Mouse (Mus musculus) CH12.LX (cell line): ENCODE results near the gene Uap1. TPM values are rescaled to one million over a fixed set of nuclear protein-coding genes. Genes with fewer than 3 reads are reported as not detected.

Experiments used
- DNase-seq: peaks from one replicate; pipeline ENCODE4 v3.0.0-alpha.2; 2013; ENCODE audit errors: extremely low read depth
- H3K27ac ChIP-seq: 2 replicates; pipeline ENCODE4 v1.5.1; 2012; ENCODE audit warnings: low read depth, mild to moderate bottlenecking, control low read depth, moderate library complexity; ENCODE audit not compliant: insufficient read depth
- H3K27me3 ChIP-seq: replicated peaks from 2 replicates; pipeline ENCODE3; 2012; ENCODE audit warnings: inconsistent platforms
- H3K36me3 ChIP-seq, 2 experiments: replicated peaks in 1 of 2; 2 replicates each; pipeline versions ENCODE3 to v1.6.1; 2012; ENCODE audit warnings: inconsistent platforms in 1 of 2, low read length in 1 of 2, mild to moderate bottlenecking in 1 of 2, mixed read lengths in 1 of 2, moderate library complexity in 1 of 2; ENCODE audit not compliant: control insufficient read depth in 1 of 2, insufficient read depth in 1 of 2
- H3K4me1 ChIP-seq, 2 experiments: 2 replicates each; pipeline ENCODE4 v1.6.1; 2012; ENCODE audit warnings: inconsistent platforms in 1 of 2, moderate library complexity in 1 of 2; ENCODE audit not compliant: insufficient read depth in 2 of 2, control insufficient read depth in 1 of 2
- H3K4me2 ChIP-seq: 2 replicates; pipeline ENCODE4 v1.6.1; 2012; ENCODE audit warnings: low read depth, mild to moderate bottlenecking, control low read depth; ENCODE audit not compliant: poor library complexity, insufficient read depth, severe bottlenecking
- H3K4me3 ChIP-seq, 3 experiments: fragments of 150-350 bp in 1 of 3; sonication (generic) in 1 of 3; replicated peaks in 1 of 3; 2 replicates each; pipeline versions ENCODE3 to v1.5.1; 2011 to 2012; ENCODE audit warnings: low read depth in 2 of 3, low read length in 2 of 3, mild to moderate bottlenecking in 2 of 3, moderate library complexity in 2 of 3, control low read depth in 1 of 3, improper control_type of control experiment in 1 of 3, inconsistent platforms in 1 of 3, mixed read lengths in 1 of 3; ENCODE audit not compliant: poor library complexity in 1 of 3
- H3K79me2 ChIP-seq: replicated peaks from 2 replicates; pipeline ENCODE4 v1.6.1; 2012; ENCODE audit warnings: mild to moderate bottlenecking, moderate library complexity; ENCODE audit not compliant: control insufficient read depth, poor library complexity, insufficient read depth, severe bottlenecking; ENCODE audit errors: extremely low read depth
- H3K9ac ChIP-seq: 2 replicates; pipeline ENCODE4 v1.6.1; 2012; ENCODE audit warnings: low read depth, mild to moderate bottlenecking, control low read depth, moderate library complexity; ENCODE audit not compliant: insufficient read depth
- H3K9me3 ChIP-seq: replicated peaks from 2 replicates; pipeline ENCODE3; 2012; ENCODE audit warnings: low read length, inconsistent platforms, mixed read lengths
- CHD2 ChIP-seq: IDR thresholded peaks from 2 replicates; pipeline ENCODE4 v1.6.1; 2011; ENCODE audit warnings: low read length, improper control_type of control experiment
- CTCF ChIP-seq, 2 experiments: IDR thresholded peaks in 1 of 2; conservative IDR thresholded peaks in 1 of 2; 2 replicates each; pipeline ENCODE4 v1.5.1; 2011 to 2012; ENCODE audit warnings: low read depth in 2 of 2, low read length in 2 of 2, improper control_type of control experiment in 1 of 2, inconsistent platforms in 1 of 2, mild to moderate bottlenecking in 1 of 2, moderate library complexity in 1 of 2
- E2F4 ChIP-seq: IDR thresholded peaks from 2 replicates; pipeline ENCODE4 v1.6.1; 2011; ENCODE audit warnings: low read depth, low read length, improper control_type of control experiment; ENCODE audit not compliant: insufficient replicate concordance
- ELF1 ChIP-seq: IDR thresholded peaks from 2 replicates; pipeline ENCODE4 v1.6.1; 2014; ENCODE audit warnings: low read depth, mild to moderate bottlenecking, inconsistent platforms, low read length, improper control_type of control experiment
- EP300 ChIP-seq: IDR thresholded peaks from 2 replicates; pipeline ENCODE4 v1.6.1; 2011; ENCODE audit warnings: low read length, improper control_type of control experiment
- IRF4 ChIP-seq: IDR thresholded peaks from 2 replicates; pipeline ENCODE4 v1.6.1; 2014; ENCODE audit warnings: low read depth, mild to moderate bottlenecking, inconsistent platforms, low read length, improper control_type of control experiment
- MAFK ChIP-seq: IDR thresholded peaks from 2 replicates; pipeline ENCODE4 v1.6.1; 2011; ENCODE audit warnings: low read length, improper control_type of control experiment; ENCODE audit not compliant: insufficient replicate concordance
- MEF2A ChIP-seq: IDR thresholded peaks from 2 replicates; pipeline ENCODE4 v1.6.1; 2014; ENCODE audit warnings: low read depth, mild to moderate bottlenecking, inconsistent platforms, low read length, improper control_type of control experiment, borderline replicate concordance
- MYC ChIP-seq: IDR thresholded peaks from 2 replicates; pipeline ENCODE4 v1.6.1; 2011; ENCODE audit warnings: low read depth, mild to moderate bottlenecking, improper control_type of control experiment, low read length
- NELFE ChIP-seq: IDR thresholded peaks from 2 replicates; pipeline ENCODE4 v1.6.1; 2011; ENCODE audit warnings: low read depth, low read length, improper control_type of control experiment
- NRF1 ChIP-seq: IDR thresholded peaks from 2 replicates; pipeline ENCODE4 v1.6.1; 2014; ENCODE audit warnings: low read depth, mild to moderate bottlenecking, inconsistent platforms, low read length, improper control_type of control experiment, moderate library complexity
- PAX5 ChIP-seq: IDR thresholded peaks from 2 replicates; pipeline ENCODE4 v1.6.1; 2012; ENCODE audit warnings: low read length, inconsistent platforms, mixed read lengths
- POLR2AphosphoS2 ChIP-seq: IDR thresholded peaks from 2 replicates; pipeline ENCODE4 v1.6.1; 2011; ENCODE audit warnings: low read depth, low read length, improper control_type of control experiment
- RAD21 ChIP-seq: IDR thresholded peaks from 2 replicates; pipeline ENCODE4 v1.6.1; 2011; ENCODE audit warnings: low read depth, mild to moderate bottlenecking, low read length, improper control_type of control experiment, moderate library complexity
- RCOR1 ChIP-seq: conservative IDR thresholded peaks from 2 replicates; pipeline ENCODE4 v1.6.1; 2012; ENCODE audit warnings: low read depth, mild to moderate bottlenecking, inconsistent platforms, low read length, improper control_type of control experiment
- SIN3A ChIP-seq: IDR thresholded peaks from 2 replicates; pipeline ENCODE4 v1.6.1; 2012; ENCODE audit warnings: low read length, improper control_type of control experiment, inconsistent platforms
- SMC3 ChIP-seq: IDR thresholded peaks from 2 replicates; pipeline ENCODE4 v1.6.1; 2011; ENCODE audit warnings: low read depth, low read length, improper control_type of control experiment
- TCF12 ChIP-seq: IDR thresholded peaks from 2 replicates; pipeline ENCODE4 v1.6.1; 2014; ENCODE audit warnings: low read depth, mild to moderate bottlenecking, inconsistent platforms, low read length, improper control_type of control experiment
- USF1 ChIP-seq: IDR thresholded peaks from 2 replicates; pipeline ENCODE4 v1.6.1; 2014; ENCODE audit warnings: low read depth, mild to moderate bottlenecking, inconsistent platforms, low read length, improper control_type of control experiment
- USF2 ChIP-seq: conservative IDR thresholded peaks from 2 replicates; pipeline ENCODE4 v1.6.1; 2011; ENCODE audit warnings: low read depth, low read length, improper control_type of control experiment
- ZNF384 ChIP-seq: IDR thresholded peaks from 2 replicates; pipeline ENCODE4 v1.6.1; 2012; ENCODE audit warnings: low read depth, low read length, improper control_type of control experiment, inconsistent platforms
- dilution Hi-C: fragments of 300-500 bp; cut with MboI; formaldehyde crosslinking; loops from 2 replicates; pipeline ENCODE4 v1.14.3; 2020; ENCODE audit warnings: low sequenced_read_pairs; ENCODE audit not compliant: extremely low pct_unique_long_range_greater_than_20kb, extremely low pct_ligation_motif_present
- in situ Hi-C: fragments of 300-500 bp; cut with MboI; formaldehyde crosslinking; loops from 3 replicates; pipeline ENCODE4 v1.14.3; 2019; ENCODE audit warnings: low sequenced_read_pairs, low pct_ligation_motif_present, low pct_unique_long_range_greater_than_20kb, mixed read lengths
- polyA plus RNA-seq: library from polyadenylated mRNA; unstranded; fragments of >175 nt; gene quantifications from 2 replicates; pipeline ENCODE4 v1.2.1, GENCODE M21; 2012; ENCODE audit warnings: low read depth; ENCODE audit not compliant: insufficient read length
- total RNA-seq, 2 experiments: library from RNA; depleted of rRNA; stranded (reverse); fragments of 300-350 nt in 1 of 2; fragments of >200 nt in 1 of 2; gene quantifications; 2 replicates each; pipeline ENCODE4 v1.2.3; 2012 to 2014

The Uap1 gene
- total and polyA plus RNA-seq, 3 experiments, result 32.7 to 46.3 (median 34.1) TPM

DNA sequence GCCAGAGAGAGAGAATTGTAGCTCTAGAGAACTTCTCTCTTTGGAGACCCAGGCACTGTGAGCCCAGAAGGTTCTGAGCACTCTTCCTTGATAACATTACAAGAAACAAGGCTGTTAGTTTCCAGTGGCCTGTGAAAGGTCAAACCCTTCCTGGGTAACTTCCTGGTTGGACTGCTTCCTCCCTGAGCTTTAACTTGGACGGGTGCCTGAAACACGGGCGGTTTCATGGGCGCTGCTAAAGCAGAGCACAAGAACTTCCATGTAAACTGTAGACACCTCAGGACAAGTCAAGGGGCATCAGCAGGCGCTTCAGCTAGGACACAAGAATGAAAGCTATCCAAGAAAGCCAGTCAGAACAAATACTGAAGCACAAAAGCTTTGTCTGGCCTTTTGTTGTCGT lies 12.9 kb downstream of the Uap1 start:
- H3K36me3 ChIP-seq, result peaks cover 37 to 83% of the 10 kb centered on the region in 2 experiments
- H3K9ac ChIP-seq, result no peak overlapping the region
- no peak overlapping the region for H3K4me2 ChIP-seq
- H3K4me3 ChIP-seq, result no peak overlapping the region
- no peaks in the 10 kb centered on the region for H3K9me3 ChIP-seq
- in situ Hi-C loops, result loop anchor here (25.0 kb wide), 1 partner anchor 625 kb away; the partner anchor contains the start of gene Nuf2
- dilution Hi-C loops, result no loop called here
- H3K79me2 ChIP-seq, result peaks cover 3% of the 10 kb centered on the region
- peaks cover 0 to 13% of the 10 kb centered on the region in 2 experiments; a peak in 1 of 4 replicates for H3K4me1 ChIP-seq
- no peak for TF ChIP-seq SMC3
- no peak for TF ChIP-seq EP300
- TF ChIP-seq CHD2, result no peak
- no peak for TF ChIP-seq MYC
- TF ChIP-seq NELFE, result no peak
- no peak for TF ChIP-seq PAX5
- H3K27ac ChIP-seq, result no peak overlapping the region
- H3K27me3 ChIP-seq, result no peaks in the 10 kb centered on the region
- DNase-seq, result no peak

- Histone ChIP-seq H3K4me2 (no peak overlapping the region), H3K9ac (no peak overlapping the region), H3K4me1 (peaks cover 0 to 13% of the 10 kb centered on the region in 2 experiments; a peak in 1 of 4 replicates), H3K36me3 (peaks cover 31 to 79% of the 10 kb centered on the region in 2 experiments), H3K9me3 (no peaks in the 10 kb centered on the region), H3K27ac (no peak overlapping the region), H3K79me2 (peaks cover 3% of the 10 kb centered on the region; the same call in 1 of the 2 replicates), H3K4me3 (no peak overlapping the region), H3K27me3 (no peaks in the 10 kb centered on the region)
- TF ChIP-seq MEF2A, result no peak
- in situ Hi-C loops (loop anchor here (25.0 kb wide), 1 partner anchor 623 kb away; the partner anchor contains the start of gene Nuf2), dilution Hi-C loops (no loop called here)
- DNase-seq, result no peak
Observed at GRCm38 (mm10) chr1:170160397-170160938, 14.3 kb downstream of the Uap1 start.

GRCm38 (mm10) chr1:170159707-170160106 lies 15.1 kb downstream of the Uap1 start:
- Histone ChIP-seq H3K4me1 (peaks cover 0 to 13% of the 10 kb centered on the region in 2 experiments; a peak in 1 of 4 replicates), H3K4me2 (no peak overlapping the region), H3K4me3 (no peak overlapping the region), H3K27ac (no peak overlapping the region), H3K9ac (no peak overlapping the region), H3K27me3 (no peaks in the 10 kb centered on the region), H3K36me3 (peaks cover 28 to 74% of the 10 kb centered on the region in 2 experiments), H3K79me2 (peaks cover 3% of the 10 kb centered on the region; the same call in 1 of the 2 replicates), H3K9me3 (no peaks in the 10 kb centered on the region)
- DNase-seq, result no peak
- TF ChIP-seq POLR2AphosphoS2 (no peak), NELFE (no peak), CTCF (conservative IDR thresholded peaks at IDR 0.05 in 1 of 2, IDR thresholded peaks at IDR 0.05 in 1 of 2; ENCODE audit: low read depth in 2 of 2, low read length in 2 of 2) (peak in 1 of 2 experiments; percentile 52; a peak in 2 of 4 replicates), ZNF384 (no peak), USF1 (no peak), USF2 (no peak), NRF1 (no peak), RAD21 (peak; percentile 41), SIN3A (no peak), TCF12 (no peak), IRF4 (no peak), E2F4 (no peak), RCOR1 (no peak), ELF1 (no peak), MAFK (no peak)
- dilution Hi-C loops, result no loop called here
- in situ Hi-C loops, result loop anchor here (25.0 kb wide), 1 partner anchor 622 kb away; the partner anchor contains the start of gene Nuf2
